Mouse (Mus musculus) testis, adult 2 months (tissue): ENCODE results near the gene Krt78. TPM values are rescaled to one million over a fixed set of nuclear protein-coding genes. Genes with fewer than 3 reads are reported as not detected.
A peak's percentile ranks its signal among the peaks of the same experiment; 100 is the strongest.

Experiments
- H3K27ac ChIP-seq: fragments of 200-500 bp; 2 replicates; pipeline ENCODE4 v1.5.1; 2012; ENCODE audit warnings: low read depth, low read length; ENCODE audit not compliant: control insufficient read depth, insufficient read depth
- H3K27me3 ChIP-seq: fragments of 200-500 bp; 2 replicates; pipeline ENCODE4 v1.6.1; 2012; ENCODE audit warnings: mild to moderate bottlenecking, low read length, moderate library complexity; ENCODE audit not compliant: control insufficient read depth, insufficient read depth
- H3K36me3 ChIP-seq: fragments of 200-500 bp; 2 replicates; pipeline ENCODE4 v1.6.1; 2012; ENCODE audit warnings: mild to moderate bottlenecking, low read length; ENCODE audit not compliant: control insufficient read depth, insufficient read depth
- H3K4me1 ChIP-seq: fragments of 200-500 bp; 2 replicates; pipeline ENCODE4 v1.6.1; 2012; ENCODE audit warnings: low read length; ENCODE audit not compliant: control insufficient read depth, insufficient read depth
- H3K4me3 ChIP-seq: fragments of 200-500 bp; 2 replicates; pipeline ENCODE4 v1.5.1; 2012; ENCODE audit warnings: low read depth, mild to moderate bottlenecking, low read length, moderate library complexity, mixed read lengths; ENCODE audit not compliant: control insufficient read depth
- CTCF ChIP-seq: fragments of 200-500 bp; IDR thresholded peaks from 2 replicates; pipeline ENCODE4 v1.5.1; 2012; ENCODE audit warnings: low read depth, mild to moderate bottlenecking, inconsistent platforms, low read length, moderate library complexity; ENCODE audit not compliant: control insufficient read depth, insufficient read depth, insufficient replicate concordance
- POLR2A ChIP-seq: fragments of 200-500 bp; IDR thresholded peaks from 2 replicates; pipeline ENCODE4 v1.6.1; 2012; ENCODE audit warnings: low read depth, mild to moderate bottlenecking, inconsistent platforms, low read length, moderate library complexity; ENCODE audit not compliant: control insufficient read depth
- polyA plus RNA-seq: library from polyadenylated mRNA; depleted of rRNA; stranded (reverse); fragments of >200 nt; gene quantifications from 2 replicates; pipeline ENCODE4 v1.2.3, GENCODE M21; 2012

Krt78 gene
- polyA plus RNA-seq, 1 experiment, result 0.63 TPM

DNA sequence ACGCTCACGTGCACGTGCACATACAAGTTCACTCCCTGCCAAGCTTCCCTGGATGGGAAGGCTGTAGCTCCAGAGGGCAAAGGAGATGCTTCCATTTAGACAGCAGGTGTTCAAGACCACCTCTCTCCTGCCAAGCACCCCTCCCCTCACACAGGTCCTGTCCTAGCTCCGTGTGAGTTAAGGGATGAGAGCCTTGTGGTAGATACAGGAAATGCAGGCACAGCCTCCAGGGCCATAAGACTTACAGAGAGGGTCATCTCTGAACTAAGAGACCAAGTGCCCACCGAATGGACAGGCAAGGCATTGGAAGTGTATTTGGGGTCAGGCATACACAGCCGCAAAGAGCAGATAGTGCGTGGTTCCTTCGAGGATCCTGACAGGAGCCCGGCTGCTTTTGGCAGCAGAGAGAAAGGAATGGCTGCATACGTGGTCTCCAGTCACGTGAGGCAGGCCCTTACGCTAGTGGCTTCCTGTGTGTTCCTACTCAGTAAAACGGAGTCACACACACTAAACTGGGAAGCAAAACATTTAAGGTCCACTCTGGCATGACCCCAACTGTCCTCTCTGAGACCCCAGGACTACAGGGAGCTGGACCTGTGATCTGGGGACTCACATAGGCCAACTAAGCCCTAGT is 29.3 kb upstream of the Krt78 start:
- no peak overlapping the region for H3K4me3 ChIP-seq
- H3K27ac ChIP-seq, result no peak overlapping the region
- TF ChIP-seq CTCF (no peak), POLR2A (no peak)
- no peaks in the 10 kb centered on the region for H3K27me3 ChIP-seq
- H3K36me3 ChIP-seq, result no peaks in the 10 kb centered on the region
- H3K4me1 ChIP-seq, result peaks cover 7% of the 10 kb centered on the region

DNA sequence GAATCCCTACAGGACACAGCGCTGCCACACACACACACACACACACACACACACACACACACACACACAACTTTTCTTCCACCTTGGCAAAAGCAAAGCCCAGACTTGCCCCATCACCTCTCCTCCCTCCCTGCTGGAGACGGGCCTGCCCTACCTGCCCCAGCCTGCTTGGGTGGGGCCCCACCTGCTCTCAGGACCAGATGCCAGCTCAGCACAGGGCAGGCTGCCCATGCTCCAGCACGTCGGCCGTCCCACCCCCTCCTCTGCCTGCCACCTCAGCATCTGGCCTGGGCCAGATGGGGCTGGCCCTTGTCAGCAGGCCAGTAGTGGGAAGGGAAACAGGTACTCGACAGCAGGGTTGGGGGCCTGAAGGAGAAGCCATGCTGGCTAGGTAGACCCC is 26.8 kb upstream of the Krt78 start:
- no peak overlapping the region for H3K27ac ChIP-seq
- no peak overlapping the region for H3K4me3 ChIP-seq
- peaks cover 18% of the 10 kb centered on the region for H3K4me1 ChIP-seq
- no peaks in the 10 kb centered on the region for H3K36me3 ChIP-seq
- TF ChIP-seq POLR2A, result no peak
- no peak for TF ChIP-seq CTCF
- no peaks in the 10 kb centered on the region for H3K27me3 ChIP-seq

DNA sequence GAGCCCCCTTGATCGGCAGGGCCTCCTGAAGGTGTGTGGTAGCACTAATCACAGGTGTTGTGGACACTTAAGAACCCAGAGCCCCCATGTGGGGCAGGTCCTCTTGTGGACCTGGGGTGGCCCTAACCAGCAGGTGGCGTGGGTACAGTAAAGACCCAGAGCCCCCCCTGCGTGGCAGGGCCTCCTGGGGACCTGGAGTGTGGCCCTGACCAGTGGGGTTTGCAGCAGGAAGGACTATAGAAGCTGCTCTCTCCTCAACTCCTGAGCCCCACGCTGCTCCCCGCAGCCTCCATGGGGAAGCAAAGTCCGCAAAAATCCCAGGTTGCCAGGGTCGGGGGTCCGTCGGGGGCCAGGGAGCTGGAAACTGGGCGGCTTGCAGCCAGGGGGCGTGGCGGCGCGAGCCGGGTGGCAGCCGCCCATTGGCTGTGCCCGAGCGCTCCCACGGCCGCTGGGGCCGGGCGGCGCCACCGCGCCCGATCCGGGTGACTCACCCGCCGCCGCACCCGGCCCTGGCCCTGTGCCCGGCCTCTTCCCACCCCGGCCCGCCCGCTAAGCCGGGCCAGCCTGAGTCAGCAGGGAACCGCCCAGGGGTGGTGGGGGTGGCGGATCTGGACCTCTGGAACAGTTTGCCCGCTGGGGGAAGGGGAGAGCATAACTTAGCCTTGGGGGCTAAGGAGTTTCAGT is 23.1 kb upstream of the Krt78 start:
- TF ChIP-seq POLR2A (no peak), CTCF (no peak)
- no peak overlapping the region; the same call in 1 of the 2 replicates for H3K4me3 ChIP-seq
- H3K36me3 ChIP-seq, result no peaks in the 10 kb centered on the region
- peak overlapping the region; percentile 41; the same call in 1 of the 2 replicates for H3K27ac ChIP-seq
- peaks cover 18% of the 10 kb centered on the region for H3K4me1 ChIP-seq
- no peaks in the 10 kb centered on the region for H3K27me3 ChIP-seq

DNA sequence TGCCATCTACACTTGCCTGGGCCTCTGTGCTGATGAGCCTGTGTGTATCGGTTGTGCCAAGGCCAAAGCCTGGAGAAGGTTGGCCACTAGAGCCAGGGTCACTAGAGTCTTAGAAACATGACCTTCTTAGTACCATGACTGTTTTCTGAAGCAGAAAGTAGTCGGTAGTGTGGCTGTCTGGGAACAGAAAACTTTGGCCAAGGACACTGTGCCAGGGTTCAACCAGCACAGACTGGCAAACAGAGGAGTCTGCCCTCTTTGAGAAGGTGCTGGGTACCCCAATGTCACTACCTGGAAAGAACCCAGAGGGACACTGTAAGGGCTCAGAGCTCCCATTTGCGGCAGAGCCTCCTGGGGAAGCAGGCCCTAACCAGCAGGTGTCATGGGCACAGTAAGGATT is 22.6 kb upstream of the Krt78 start:
- no peaks in the 10 kb centered on the region for H3K27me3 ChIP-seq
- no peak for TF ChIP-seq CTCF
- TF ChIP-seq POLR2A, result no peak
- H3K4me3 ChIP-seq, result no peak overlapping the region
- no peaks in the 10 kb centered on the region for H3K36me3 ChIP-seq
- H3K4me1 ChIP-seq, result peaks cover 18% of the 10 kb centered on the region
- H3K27ac ChIP-seq, result peak overlapping the region; percentile 41; the same call in 1 of the 2 replicates

DNA sequence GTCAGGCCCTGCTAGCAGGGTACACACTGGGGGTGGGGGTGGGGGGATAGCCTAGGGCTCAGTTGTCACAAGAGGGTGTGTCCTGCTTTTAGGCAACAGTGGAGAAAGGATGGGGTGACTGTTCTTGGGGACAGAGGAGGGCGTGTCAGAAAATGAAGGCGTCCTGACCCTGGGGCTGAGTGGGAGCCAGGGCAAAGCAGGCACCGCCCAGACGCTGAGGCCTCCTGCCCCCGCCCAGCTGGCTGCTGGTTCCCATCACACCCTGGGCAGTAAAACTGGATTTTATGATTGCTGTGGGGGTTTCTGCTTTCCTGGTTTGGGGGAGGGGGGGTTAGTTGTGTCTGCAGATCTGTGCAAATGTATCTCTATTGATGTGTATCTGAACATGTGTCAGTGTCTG is 21.9 kb upstream of the Krt78 start:
- Histone ChIP-seq H3K36me3 (no peaks in the 10 kb centered on the region), H3K27ac (no peak overlapping the region), H3K27me3 (no peaks in the 10 kb centered on the region), H3K4me1 (peaks cover 18% of the 10 kb centered on the region), H3K4me3 (no peak overlapping the region)
- TF ChIP-seq CTCF, result no peak
- no peak for TF ChIP-seq POLR2A

DNA sequence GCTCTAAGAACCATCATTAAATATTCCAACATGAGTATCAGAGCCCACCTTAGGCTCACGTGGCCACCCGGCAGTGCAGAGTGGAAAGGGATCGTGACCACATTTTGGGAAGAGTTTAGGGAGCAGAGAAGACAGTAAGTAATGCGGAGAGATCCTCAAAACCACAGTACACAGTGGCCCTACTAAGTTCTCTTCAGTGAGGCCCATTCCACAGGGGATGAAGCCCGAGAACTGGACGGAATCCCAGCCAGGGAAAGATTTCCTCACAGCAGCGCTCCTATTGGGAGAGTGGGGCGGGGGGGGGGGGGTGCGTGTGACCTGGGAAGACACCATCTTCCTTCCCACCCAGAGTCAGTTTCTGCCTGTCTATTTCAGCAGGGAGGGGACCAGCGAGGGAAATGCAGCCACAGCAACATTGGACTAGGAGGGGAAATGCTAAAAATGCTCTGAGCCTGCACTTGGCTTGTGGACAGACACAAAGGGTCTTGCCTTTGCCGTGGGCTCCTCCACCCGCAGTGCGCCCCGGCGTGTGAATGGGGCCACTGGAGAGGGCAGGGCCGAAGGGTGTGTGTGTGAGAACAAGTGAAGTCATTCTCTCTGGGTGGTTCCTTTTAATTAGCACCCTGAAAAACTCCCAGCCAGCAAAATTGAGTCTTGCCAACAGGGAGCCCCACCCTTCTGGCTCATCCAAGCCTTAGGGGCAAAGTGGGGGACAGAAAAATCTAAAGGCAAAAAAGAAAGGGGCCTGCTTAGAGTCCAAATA is 20.2 kb upstream of the Krt78 start:
- no peaks in the 10 kb centered on the region for H3K36me3 ChIP-seq
- H3K4me3 ChIP-seq, result no peak overlapping the region
- peaks cover 18% of the 10 kb centered on the region for H3K4me1 ChIP-seq
- H3K27ac ChIP-seq, result no peak overlapping the region
- no peak for TF ChIP-seq POLR2A
- TF ChIP-seq CTCF, result no peak
- no peaks in the 10 kb centered on the region for H3K27me3 ChIP-seq

DNA sequence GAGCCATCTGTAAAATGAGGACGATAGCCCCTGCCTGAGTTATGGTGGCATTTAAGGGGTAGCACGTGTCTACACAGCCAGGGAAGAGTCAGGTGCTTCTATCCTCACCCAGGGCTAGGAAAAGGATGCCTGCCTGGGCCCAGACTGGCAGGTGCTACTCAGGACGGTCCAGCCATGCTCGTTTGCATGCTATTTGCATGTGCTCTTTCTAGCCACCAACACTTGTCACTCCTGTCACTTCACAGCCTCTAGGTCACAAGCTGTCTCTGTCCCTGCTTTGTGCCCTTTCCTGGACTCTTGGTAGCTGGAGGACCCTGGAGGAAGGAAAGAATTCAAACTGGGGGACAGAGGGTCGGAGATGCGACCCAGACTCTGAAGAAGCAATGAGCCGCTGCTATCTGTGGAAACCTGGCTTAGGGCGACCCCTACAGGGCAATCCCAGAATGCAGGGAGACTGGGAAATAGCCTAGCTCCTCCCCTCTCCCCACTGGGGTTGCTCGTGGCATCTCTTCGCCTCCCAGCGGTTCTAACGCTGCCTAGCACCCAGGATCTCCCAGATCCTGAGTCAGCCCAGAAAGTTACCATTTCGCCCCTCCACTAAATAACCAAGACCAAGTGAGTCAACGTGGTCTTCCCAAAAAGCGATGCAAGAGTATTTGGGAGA is 19.5 kb upstream of the Krt78 start:
- TF ChIP-seq CTCF, result peak; percentile 96
- no peak for TF ChIP-seq POLR2A
- Histone ChIP-seq H3K36me3 (no peaks in the 10 kb centered on the region), H3K27ac (no peak overlapping the region), H3K27me3 (no peaks in the 10 kb centered on the region), H3K4me1 (peaks cover 18% of the 10 kb centered on the region), H3K4me3 (no peak overlapping the region)
